Mouse (Mus musculus) skeletal muscle tissue, adult 2 months (tissue): ENCODE data around the gene Olfr1245.
"Not testable (repeated sequence)": the region's sequence is repeated elsewhere in the genome, so short reads cannot be mapped to it uniquely, and the experiment has no call there.

Source experiments
- DNase-seq: peaks from one replicate; pipeline ENCODE4 v3.0.0-alpha.2; 2012; ENCODE audit warnings: low read depth, low spot score

Olfr1245 gene

DNA sequence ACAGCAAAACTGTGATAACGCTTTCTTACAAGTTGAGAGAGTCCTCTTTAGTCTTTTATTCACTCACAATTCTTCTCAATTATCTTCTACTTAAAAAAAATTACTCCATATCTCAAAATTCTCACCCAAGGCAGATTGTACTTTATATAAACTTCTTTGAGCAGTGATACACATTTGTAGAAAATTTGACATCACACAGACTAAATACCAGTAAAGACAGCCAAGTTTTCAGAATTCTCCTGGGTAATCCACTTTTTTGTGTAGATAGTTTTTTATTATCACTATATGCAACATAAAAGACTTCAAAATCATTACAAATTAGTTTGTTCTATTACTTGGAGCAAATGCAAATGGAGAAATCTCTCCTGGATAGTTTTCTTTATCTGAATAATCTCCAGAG is at the start of gene Olfr1245:
Olfr1245 (minus strand) TSS at position 101 of the 400 bp plus-strand sequence.
- DNase-seq, result no peak

GRCm38 (mm10) chr2:89618145-89618544 is 39.9 kb upstream of the Olfr1245 start, which contains the start of gene Olfr1248:
TSS of gene Olfr1248 (minus strand) at chr2:89618245.
- DNase-seq, result not testable (repeated sequence)

DNA sequence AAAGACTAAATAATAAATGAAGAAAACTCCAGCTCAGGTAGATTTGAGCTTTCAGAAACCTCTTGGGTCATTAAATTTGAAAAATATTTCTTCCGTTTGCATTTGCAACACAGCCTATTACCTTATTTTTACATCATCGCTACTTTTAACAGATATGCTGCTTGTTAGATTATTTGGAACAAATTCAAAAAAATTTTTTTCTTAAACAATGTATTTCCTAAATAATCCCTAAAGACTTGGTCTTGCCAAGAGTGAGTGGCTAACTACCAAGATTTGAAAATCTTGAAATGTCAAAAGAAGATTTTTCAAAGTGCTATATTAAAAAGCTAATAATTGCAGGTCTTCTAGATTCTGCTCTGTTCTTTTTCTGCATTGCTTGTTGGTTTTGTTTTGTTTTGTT is 35.8 kb upstream of the Olfr1245 start, which contains the start of gene Olfr1247:
Olfr1247 (minus strand) TSS at position 101 of the 400 bp plus-strand sequence.
- DNase-seq, result no peak

GRCm38 (mm10) chr2:89593057-89593456 is 14.8 kb upstream of the Olfr1245 start, which contains the start of gene Olfr1246:
TSS of gene Olfr1246 (minus strand) at chr2:89593157.
- DNase-seq, result no peak

GRCm38 (mm10) chr2:89562706-89563105 is 15.5 kb downstream of the Olfr1245 start:
- DNase-seq, result not testable (repeated sequence)

GRCm38 (mm10) chr2:89544516-89544915 is 33.7 kb downstream of the Olfr1245 start:
- no peak for DNase-seq

DNA sequence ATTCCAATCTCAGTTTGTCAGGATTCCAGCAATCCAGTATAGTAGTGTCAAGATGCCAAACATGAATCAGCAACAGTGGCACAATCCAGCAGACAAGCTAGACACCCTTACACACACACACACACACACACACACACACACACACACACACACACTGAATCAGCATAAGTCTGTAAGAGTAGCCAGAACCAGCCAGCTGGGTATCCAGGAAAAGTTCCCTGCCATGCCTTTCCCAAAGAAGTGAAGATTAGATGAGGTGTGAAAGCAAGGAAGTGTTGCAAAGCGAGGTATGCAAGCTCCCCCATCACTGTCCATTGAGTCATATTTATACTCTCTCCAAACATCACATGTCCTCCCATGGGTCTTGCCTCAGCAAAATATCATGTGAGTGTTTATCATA is 38.3 kb downstream of the Olfr1245 start:
- DNase-seq, result no peak

DNA sequence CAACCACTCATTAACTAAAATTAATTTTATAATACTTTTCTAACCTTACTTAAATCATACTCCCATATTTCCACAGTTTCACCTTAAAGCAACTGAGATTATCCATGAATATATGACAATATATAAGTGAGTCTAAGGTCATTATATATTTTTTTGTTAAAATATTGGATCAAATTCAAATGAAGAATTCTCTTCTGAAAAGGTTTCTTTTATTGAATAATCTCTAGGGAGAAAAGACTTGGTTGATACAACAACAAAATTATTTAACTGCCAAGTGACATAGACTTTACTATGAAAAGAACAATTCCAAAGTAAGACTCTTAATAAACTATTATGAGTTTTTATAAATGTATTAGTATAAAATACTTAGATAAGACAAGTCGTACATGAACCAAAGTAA is 46.9 kb downstream of the Olfr1245 start, which contains the start of gene Olfr1243:
Olfr1243 (minus strand) TSS at position 101 of the 400 bp plus-strand sequence.
- no peak for DNase-seq
